Mouse (Mus musculus): ENCODE results near the gene Cds2.

- TF ChIP-seq CTCF (IDR thresholded peaks at IDR 0.05; ENCODE audit: insufficient read depth, low read depth, low read length) = no peak
- no peak for TF ChIP-seq POLR2A (IDR thresholded peaks at IDR 0.05; ENCODE audit: insufficient read depth, low read depth, low read length)
Observed at GRCm38 (mm10) chr2:132270331-132270951, 7.5 kb downstream of the Cds2 start.

Measured in olfactory bulb, adult 2 months (tissue).